Mouse (Mus musculus): ENCODE measurements around the gene Tenm4.

Gene Tenm4

DNA sequence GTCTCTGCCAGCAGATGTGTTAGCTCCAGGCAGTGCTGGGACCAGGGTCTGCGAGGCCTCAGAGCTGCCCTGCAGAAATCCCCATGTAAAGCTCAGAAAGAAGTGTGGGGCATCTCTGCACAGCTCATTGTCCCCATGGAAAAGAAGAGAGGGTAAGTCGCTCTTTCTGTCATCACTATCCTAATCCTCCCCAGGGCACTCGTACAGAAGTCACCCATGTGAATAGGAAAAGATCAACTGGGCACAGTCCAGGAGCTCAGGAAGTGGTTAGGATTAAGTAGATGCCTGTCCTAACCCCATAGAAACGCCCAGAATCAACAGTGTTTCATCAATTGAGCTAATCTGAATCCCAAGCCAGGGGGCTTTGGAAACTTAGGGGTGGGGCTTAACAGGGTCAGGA is 476.6 kb downstream of the Tenm4 start:
- DNase-seq (ENCODE audit: low spot score in 2 of 2), result no peak

DNA sequence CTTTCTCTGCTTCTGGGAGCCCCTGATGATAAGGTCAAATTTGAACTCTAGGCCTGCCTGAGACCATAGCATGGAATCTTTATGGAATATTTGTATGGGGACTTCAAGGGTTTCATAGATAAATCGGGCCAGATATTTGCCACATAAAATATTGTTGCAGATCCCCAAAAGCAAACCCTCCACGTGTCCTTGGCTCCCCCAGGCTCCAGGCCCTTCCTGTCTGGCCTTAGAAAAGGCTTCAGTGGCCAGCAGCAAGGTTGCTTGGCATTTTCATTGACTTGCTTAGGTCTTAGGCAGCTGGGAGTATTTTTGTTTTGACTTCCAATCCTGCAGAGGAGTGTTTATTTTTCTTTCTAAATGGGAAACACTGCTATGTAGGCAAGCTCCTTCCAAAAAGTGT is 477.6 kb downstream of the Tenm4 start:
- DNase-seq (ENCODE audit: low spot score in 2 of 2), result no peak

DNA sequence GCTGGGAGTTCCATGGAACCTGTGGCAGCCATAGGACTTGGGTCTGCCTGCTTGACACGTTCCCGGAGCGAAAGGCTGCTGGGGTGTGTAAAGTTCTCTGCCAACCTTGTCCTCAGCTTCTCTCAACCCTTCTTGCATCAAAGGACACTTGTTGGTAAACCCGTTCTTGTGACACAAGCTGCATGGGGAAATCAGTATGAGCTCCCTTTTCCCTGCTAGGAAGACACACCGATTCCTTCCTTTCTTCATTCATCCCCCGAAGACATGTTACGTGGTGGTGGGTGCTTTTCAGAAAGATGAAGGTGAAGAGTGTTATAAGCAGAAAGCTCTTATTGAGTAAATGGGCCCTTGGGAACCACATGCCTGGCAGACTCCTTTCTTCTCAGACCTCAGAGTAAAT is 478.1 kb downstream of the Tenm4 start:
- no peak for DNase-seq (ENCODE audit: low spot score in 2 of 2)

DNA sequence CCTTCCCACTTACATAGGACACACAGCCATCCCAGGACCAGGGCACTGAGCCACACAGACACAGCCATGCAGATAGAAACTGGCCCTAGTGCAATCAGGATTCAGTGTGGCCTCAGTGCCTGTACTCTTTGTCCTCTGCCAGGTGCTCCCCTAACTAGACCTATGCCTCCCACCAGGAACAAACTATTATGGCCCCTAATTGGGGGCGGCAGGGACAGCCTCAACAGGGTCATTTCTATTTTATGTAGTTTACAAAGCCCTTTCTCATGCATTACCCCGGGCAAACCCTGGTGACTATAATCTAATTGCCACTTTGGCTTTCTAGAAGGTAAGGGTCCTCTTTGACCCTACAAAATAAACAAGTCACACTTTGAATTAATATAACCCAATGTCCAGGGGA is 479.4 kb downstream of the Tenm4 start:
- DNase-seq (ENCODE audit: low spot score in 2 of 2), result no peak

DNA sequence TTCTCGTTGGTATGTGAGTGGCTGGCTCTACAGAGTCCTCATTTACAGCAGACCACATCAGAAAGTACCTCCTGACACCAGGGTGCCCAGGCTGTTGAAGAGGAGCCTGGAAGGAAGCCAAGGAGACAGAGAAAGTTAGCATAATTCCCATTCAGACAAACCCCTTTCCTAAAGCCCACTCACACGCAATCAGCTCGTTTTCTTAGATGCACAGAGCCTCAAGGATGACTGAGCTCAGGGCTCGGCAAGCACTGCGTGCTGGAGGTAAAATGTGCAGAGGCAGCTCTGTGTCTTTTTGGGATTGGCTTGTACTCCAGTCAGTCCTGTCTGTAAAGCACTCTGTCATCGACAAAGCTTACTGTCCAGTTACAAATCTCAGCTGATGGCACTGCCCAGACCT is 480.0 kb downstream of the Tenm4 start:
- DNase-seq (ENCODE audit: low spot score in 2 of 2), result no peak

DNA sequence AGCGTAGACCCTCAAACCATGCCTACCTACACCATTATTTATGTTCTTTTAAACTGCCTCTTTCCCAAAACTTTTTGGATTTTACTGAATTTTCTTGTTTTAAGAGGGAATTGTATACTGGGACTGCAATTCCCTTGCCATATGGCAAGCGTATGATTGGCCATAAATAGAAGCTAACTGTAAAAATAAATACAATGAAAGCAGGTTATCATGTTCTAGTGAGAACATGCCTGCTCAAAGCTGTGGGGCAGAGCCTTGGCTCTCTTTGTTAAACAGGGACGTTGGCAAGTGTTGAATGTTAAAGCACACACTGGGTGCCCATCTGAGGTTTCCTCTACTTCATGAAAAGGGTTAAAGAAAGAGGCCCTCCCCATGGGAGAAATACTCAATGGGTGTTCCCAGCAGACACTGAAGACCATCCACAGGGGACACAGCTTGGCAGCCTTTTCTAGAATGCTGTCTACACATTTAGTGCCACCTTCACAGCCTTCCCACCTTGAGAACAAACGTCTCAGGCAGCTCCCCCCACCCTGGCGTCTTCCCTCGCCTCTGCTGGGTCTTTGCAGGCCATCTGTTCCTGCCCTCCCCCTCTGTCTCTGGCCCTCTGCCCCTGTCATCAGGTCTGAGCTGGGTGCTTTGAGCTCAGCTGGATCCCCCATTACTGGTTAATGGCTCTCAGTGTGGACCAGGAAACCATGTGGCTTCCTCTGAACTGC is 480.7 kb downstream of the Tenm4 start:
- DNase-seq (ENCODE audit: low spot score in 2 of 2), result no peak

DNA sequence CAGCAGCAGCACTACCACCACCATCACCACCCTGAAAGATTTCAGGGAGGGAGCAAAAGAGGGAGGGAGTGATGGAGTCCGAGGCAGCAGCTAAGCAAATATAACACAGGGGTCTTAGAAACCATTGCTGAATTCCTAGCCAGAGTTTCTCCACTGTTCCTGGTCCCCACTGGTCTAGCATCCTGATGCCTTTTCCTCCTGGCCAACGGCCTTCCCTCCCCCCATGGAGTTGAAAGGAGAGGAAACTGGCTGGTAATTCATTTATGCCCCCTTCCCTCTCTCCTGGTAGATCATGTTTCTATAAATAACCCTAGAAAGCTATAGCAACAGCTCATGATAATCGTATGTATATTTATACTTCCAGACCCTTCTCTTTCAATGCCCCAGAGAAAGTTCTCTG is 481.8 kb downstream of the Tenm4 start:
- no peak for DNase-seq (ENCODE audit: low spot score in 2 of 2)

DNA sequence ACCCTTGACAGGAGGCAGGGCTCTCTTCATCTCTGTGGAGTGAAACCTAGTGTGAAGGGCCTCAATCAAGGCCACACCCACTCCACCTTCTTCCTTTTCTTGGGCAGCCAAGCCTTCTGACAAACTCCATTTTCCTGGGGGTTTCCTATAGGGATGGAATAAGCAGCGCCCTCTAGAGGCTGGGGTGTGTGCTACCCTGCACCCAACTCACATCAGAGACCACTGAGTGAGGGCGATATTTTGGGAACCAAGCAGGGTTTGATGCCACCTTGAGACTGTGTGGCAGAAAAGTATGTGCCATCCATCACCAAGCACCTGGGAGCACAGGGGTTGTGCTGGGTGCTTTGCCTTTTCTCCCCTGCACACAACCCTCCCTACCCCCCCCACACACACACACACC is 483.2 kb downstream of the Tenm4 start:
- DNase-seq (ENCODE audit: low spot score in 2 of 2), result no peak

DNA sequence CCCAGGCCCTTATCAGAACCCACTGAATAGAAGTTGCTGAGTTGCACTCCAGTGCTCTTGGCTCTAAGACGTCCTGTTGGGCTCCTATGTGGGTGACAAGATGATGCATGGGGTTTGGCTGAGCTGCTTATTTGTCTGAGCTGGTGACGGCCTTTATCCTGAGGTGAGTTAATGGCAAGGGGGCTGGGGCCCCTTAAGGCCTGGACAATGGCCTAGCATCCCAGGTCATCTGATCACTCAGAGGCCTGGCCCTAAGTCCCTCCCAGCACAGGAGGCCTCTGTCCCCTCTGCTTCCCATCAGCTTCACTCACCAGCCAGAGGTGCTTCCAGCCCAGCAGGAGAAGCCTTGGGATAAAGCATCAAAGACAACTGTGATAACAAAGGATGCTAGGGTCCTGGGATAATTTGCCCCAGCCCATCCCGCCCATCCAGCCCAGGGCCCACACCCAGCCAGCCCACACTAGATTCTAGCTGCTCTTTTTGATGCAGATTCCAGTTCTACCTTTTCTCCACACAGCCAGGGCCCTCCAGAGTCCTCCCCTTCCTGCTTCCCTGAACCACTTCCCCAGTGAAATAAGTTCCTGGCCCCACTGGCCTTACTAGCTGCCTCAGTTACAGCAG is 484.2 kb downstream of the Tenm4 start:
- DNase-seq (ENCODE audit: low spot score in 2 of 2), result no peak

DNA sequence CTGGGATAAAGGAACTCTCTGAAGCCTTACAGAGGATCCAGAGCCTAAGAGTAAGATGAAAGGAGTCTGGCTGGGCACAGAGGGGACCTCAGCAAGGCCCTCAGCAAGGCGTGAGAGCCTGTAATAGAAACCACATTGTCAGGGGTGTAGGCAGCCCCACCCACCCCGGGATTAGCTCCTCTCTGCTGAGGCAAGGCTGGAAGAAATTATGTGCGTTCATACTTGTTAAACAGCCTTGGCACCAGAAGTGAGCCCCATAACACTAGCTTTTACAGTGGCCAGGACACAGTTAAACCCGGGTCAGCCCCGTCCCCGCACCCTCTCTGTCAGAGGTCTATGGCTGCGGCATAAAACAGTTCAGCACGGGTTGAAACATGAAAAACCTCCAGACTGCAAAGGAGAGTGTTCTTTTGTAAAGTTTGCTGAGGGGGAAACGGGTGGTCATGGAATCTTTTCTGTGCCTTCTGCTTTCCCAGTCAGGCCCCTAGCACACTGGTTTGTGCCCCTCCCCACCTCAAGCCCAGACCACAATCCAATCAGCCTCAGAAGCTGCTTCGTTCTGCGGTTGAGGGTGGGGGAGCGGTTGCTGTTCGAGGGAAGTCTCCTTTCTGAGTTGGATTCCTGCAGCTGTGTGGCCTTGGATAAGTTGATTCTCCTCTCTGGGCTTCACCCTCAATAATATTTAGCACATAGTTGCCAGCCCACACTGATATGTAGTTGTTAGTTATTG is 486.2 kb downstream of the Tenm4 start:
- no peak for DNase-seq (ENCODE audit: low spot score in 2 of 2)

DNA sequence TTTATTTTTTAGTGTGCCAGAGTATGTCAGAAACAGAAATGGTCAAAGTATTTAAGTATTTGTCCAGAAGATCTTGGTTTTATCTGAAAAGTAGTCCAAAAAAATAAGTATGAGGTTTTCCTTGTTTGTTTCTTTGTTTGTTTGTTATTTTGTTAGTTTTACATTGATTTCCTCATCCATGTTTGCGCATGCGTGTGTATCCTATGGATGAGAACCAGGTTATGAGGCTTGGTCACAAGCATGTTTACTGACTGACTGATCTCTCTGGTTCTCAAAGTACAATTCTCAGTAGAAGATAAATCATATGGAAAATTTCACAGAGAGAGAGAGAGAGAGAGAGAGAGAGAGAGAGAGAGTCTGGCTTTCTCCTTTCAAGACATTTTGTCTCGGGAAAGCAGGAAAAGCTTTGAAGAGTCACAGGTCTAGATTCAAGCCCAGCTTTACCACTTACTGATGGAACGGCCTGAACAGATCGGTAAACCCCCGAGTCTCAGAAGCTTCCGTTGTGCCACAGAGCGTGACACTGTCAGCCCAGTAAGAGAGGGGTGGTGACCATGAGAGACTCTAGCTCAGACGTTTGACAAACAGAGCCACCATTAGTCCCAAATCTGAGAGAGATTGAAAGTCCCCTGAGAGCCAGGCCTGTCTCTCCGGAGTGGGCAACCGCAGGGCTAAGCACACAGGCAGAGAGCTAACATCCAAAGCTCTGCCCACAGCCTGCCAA is 487.0 kb downstream of the Tenm4 start:
- no peak for DNase-seq (ENCODE audit: low spot score in 2 of 2)

DNA sequence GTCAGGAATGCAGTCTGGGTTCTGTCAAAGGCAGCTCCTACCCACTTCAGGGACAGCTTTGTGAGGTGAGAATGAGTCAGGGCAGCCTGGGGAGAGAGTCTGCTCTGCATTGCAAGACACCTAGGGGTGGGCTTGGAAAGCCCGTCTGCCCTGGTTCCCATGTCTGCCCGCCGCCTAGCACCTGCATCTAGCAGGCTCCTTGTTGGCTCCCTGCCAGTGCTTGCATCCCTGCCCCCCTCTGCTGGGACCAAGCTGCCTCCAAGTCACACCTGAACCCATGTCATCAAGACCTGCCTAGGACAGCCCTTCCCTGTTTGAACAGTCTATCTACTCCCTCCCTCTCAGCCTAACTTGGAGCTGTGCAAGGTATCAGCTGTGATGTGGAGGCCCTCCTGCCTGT is 489.9 kb downstream of the Tenm4 start:
- no peak for DNase-seq (ENCODE audit: low spot score in 2 of 2)

DNA sequence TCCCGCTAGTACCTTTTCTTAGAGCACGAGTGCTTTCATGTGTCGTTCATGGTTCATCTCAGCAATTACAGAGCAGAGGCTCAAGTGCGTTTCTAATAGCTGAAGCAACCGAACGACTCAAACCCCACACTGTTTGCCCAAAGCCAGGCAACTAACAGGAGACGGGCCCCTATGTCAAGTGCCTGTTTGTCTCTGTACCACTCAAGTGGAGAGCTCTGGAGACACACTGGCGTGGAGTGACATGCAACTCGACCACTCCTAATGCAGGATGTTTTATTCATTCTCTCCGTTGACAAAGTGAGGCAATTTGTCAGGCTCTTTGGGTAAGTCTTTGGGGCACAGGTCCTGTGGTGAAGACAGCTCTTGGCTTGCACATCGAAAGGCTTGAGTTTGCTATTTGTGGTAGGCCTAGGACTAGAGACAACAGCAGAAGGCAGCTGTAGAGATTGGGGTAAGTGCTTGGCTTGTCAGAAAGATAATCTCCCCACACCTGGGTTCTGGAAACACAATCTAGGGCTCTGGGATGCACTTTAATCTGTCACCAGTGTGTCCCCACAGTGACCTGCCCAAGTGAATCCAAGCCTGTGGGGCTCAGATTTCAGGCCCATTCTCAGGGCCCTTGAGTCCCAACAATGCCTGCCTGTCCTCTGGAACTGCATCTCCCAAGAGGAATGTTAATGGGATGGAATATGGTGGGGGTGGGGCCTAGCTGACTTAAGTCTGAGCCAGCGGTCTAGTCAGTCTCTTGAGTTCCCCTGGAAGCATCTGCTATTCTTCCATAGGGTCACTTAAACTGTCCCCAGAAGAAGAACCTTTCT is 490.5 kb downstream of the Tenm4 start:
- no peak for DNase-seq (ENCODE audit: low spot score in 2 of 2)

DNA sequence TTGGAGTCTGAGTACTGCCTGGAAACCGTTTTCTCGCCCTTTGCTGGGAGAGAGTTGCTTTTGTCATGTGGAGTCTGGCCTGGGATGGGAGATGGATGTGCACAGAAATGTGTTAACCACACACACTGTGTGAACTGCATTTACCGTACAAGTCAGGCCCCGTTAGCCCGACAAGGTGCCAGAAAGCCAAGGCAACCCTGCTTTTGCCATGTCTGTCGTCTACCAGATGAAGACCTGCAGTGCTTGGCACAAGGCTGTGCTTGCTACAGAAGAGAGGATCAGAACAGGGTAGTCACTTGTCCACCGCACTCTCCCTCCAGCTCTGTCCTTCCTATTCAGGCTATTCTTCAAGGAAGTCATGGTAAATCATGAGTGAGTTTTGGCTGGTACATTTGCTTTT is 492.3 kb downstream of the Tenm4 start:
- no peak for DNase-seq (ENCODE audit: low spot score in 2 of 2)

DNA sequence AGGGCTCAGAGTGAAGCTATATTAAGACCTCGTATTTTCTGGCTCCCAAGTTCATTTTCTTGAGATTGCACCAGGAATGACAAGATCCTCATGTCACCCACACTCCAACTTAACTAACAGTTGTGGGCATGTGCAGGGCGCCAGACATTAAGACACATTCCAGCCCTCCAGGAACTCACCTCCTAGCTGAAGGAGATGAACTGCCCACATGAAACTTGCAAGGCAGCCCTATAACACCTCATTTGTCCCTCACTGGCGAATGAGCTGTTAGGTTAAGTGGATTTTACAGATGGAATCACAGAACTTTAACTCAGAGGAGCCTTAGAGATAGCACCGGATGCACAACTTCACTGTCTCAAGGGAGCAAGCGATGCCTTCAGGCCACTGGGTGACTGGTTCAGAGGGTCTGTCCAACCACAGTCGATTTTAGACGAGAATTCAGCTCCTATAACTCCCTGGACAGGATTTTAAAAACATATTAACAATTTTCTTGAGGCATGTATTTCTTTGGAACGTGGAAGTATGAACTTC is 495.4 kb downstream of the Tenm4 start:
- DNase-seq (ENCODE audit: low spot score in 2 of 2), result no peak

DNA sequence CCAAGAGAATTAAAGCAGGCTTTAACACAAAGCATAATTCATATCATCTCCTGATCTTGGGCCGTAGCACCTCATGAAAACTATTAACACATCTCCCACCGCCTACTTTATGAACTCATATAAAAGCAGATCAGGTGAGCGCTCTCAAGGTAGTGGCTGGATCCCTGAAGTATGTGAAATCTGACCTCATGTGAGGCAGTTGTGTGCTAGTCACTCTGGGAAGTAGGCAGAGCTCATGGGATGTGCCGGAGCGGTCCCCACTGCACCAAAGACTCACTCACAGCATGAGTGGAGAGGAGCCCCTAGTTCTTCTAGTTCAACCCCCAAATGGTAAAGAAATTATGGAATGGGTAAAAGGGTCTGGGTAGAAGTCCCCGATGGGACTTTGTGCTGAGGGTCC is 496.6 kb downstream of the Tenm4 start:
- no peak for DNase-seq (ENCODE audit: low spot score in 2 of 2)

DNA sequence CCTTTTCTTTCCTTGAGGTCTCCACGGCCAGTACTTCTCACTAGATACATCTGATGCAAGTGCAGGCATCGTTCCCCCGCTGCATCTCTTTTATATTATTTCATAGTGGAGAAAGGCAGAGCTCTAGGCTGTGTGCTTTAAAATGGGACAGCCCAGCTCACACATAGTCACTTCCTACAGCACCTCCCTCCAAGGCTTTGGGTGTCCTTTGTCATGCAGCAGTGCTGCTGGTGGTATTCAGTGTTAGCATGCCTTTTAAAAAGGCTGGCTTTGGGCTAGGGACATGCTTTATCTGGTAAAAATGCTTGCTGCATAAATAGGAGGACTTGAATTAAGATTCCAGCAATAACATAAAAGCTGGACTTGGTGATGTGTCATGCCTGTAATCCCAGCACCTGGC is 499.0 kb downstream of the Tenm4 start:
- no peak for DNase-seq (ENCODE audit: low spot score in 2 of 2)

DNA sequence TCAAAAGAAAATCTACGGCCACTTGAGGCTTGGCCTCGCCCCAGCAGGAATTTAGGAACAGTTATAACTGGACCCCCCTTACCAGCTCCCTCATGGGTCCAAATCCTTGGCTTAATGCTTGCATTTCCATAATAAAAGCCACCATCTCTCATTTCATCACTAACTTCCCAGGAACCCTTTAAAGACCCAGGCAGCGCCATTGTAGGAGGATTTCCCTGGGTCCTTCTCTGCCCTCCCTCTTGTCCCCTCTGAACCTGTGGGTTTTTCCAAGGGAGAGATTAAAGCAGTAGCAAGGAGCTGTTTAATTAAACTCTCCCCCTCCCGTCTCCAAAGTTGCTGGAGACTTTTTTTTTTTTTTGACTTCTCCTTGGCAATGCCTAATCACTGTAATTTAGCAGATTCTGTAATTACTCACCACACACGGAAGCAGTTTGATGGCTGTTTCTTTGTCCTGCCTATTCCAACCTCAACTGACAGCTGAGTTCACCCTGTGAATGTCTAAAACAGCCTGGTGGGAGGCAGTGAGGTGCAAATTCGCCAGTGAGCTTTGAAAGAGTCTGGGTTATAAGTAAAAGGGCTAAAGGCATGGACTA is 501.4 kb downstream of the Tenm4 start:
- no peak for DNase-seq (ENCODE audit: low spot score in 2 of 2)

DNA sequence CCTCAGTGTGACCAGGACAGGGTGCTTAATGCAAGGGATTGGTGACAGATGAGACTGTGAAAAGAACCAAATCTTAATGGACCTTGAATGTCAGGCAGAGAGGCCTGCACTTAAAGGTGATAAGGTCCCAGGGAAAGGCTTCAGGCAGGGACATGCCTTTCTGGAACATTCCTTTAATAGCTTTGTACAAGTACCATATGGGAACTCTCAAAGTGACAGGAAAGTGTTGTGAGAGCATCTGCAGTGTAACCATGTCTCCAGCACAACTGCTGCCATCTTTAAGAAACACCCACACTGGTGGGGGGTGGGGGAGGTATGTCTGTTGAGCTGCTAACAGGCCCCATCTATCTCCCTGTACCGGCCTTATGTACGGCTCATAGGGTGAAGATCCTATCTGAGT is 506.0 kb downstream of the Tenm4 start:
- DNase-seq (ENCODE audit: low spot score in 2 of 2), result no peak

DNA sequence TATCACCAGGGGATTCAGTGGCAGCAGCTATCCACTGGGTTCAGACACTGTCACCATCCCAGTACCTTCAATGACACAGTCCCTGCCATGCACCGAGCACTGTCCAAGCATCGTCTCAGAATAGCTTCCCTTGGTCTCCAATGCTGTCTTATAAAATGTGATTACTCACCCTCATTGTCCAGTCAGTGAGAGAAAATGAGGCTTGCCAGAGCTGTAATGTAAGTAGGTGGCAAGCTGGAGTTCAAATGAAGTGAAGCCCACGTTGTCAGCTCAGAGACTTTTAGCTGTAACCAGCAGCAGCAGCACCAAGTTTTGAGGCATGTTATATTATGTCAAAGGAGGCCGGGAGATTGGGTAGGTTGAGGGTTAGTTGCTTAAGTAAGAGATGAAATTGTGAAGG is 507.2 kb downstream of the Tenm4 start:
- DNase-seq (ENCODE audit: low spot score in 2 of 2), result no peak

DNA sequence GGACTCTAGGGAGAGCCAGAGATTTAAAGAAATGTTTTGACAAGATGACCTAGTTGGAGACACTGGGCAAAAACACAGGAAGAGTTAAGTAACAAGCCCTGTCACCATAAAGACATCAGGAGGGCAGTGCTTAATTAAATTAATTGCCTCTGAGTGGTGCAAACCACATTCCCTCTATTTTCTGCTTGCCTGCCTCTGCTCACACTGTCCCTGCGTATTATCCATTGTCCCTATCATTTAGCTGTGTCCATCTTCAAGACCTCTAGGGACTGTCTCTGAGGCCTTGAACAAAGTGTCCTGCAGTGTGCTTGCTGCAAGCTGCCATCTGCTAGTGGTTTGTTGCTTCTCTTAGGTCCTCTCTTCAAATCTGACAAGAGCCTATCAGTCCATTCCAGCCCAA is 508.7 kb downstream of the Tenm4 start:
- DNase-seq (ENCODE audit: low spot score in 2 of 2), result no peak
